Mouse (Mus musculus): ENCODE measurements around the gene T.

- TF ChIP-seq CTCF (IDR thresholded peaks at IDR 0.05; ENCODE audit: low read depth) = no peak
- no peak for TF ChIP-seq EP300 (optimal IDR thresholded peaks at IDR 0.05)
Observed at GRCm38 (mm10) chr17:8467771-8468170, 33.5 kb downstream of the T start.

Measured in stomach, postnatal 0 days (tissue).